Mouse (Mus musculus) neural tube, embryonic 14.5 days (tissue): ENCODE results near the gene Kctd6. TPM values are rescaled to one million over a fixed set of nuclear protein-coding genes. Genes with fewer than 3 reads are reported as not detected.

Source experiments
- ATAC-seq: fragments of 200-750 bp; cut with Nextera tagmentation; 2 replicates; pipeline ENCODE4 v1.8.0; 2017; ENCODE audit warnings: low read depth, mild to moderate bottlenecking, moderate TSS enrichment, moderate library complexity
- H3K27ac ChIP-seq: fragments of 300-500 bp; sonication (generic); 2 replicates; pipeline ENCODE4 v1.5.1; 2014; ENCODE audit warnings: low read depth, mild to moderate bottlenecking, control low read depth, low read length, moderate library complexity, mixed read lengths
- H3K27me3 ChIP-seq: fragments of 300-500 bp; sonication (generic); 2 replicates; pipeline ENCODE4 v1.6.1; 2014; ENCODE audit warnings: low read length; ENCODE audit not compliant: control insufficient read depth, insufficient read depth
- H3K36me3 ChIP-seq: fragments of 300-500 bp; sonication (generic); 2 replicates; pipeline ENCODE4 v1.6.1; 2014; ENCODE audit warnings: low read length, mixed read lengths; ENCODE audit not compliant: control insufficient read depth, insufficient read depth
- H3K4me1 ChIP-seq: fragments of 300-500 bp; sonication (generic); 2 replicates; pipeline ENCODE4 v1.6.1; 2014; ENCODE audit warnings: low read length; ENCODE audit not compliant: control insufficient read depth, insufficient read depth
- H3K4me2 ChIP-seq: fragments of 300-500 bp; sonication (generic); 2 replicates; pipeline ENCODE4 v1.6.1; 2014; ENCODE audit warnings: mild to moderate bottlenecking, low read depth, low read length, control low read depth
- H3K4me3 ChIP-seq: fragments of 300-500 bp; sonication (generic); 2 replicates; pipeline ENCODE4 v1.5.1; 2014; ENCODE audit warnings: low read depth, low read length, control low read depth, mixed read lengths
- H3K9ac ChIP-seq: fragments of 300-500 bp; sonication (generic); replicated peaks from 2 replicates; pipeline ENCODE4 v1.6.1; 2014; ENCODE audit warnings: low read depth, mild to moderate bottlenecking, control low read depth, low read length, mixed read lengths
- H3K9me3 ChIP-seq: fragments of 300-500 bp; sonication (generic); 2 replicates; pipeline ENCODE4 v1.6.1; 2016; ENCODE audit warnings: low read length; ENCODE audit not compliant: control insufficient read depth
- WGBS: fragments of 180-500 bp; shearing (Covaris S2); extraction: QIAGEN DNeasy Blood & Tissue Kit; methylation state at CpG from one replicate; pipeline ENCODE4 v1.1.7; 2014; 5-methylcytosine and 5-hydroxymethylcytosine counted together
- polyA plus RNA-seq: library from polyadenylated mRNA; unstranded; fragments of >200 nt; fragmentation: Nextera tagmentation; extraction: Ambion mirVana; gene quantifications from 2 replicates; pipeline ENCODE4 v1.2.1, GENCODE M21; 2014

Kctd6 gene
- polyA plus RNA-seq, 1 experiment from 2014 or later = 10.8 TPM

GRCm38 (mm10) chr14:8255076-8255729 is 41.3 kb downstream of the Kctd6 start:
- Histone ChIP-seq H3K9me3 (no peaks in the 10 kb centered on the region), H3K27ac (no peak overlapping the region), H3K4me2 (no peak overlapping the region), H3K4me3 (no peak overlapping the region), H3K4me1 (no peaks in the 10 kb centered on the region), H3K9ac (no peak overlapping the region), H3K36me3 (no peaks in the 10 kb centered on the region), H3K27me3 (no peaks in the 10 kb centered on the region)
- WGBS = 80% methylated on average over 7 of the region's 7 CpGs
- ATAC-seq = peak; percentile 33

- no peak overlapping the region for H3K4me3 ChIP-seq
- no peaks in the 10 kb centered on the region for H3K27me3 ChIP-seq
- no peak for ATAC-seq
- no peaks in the 10 kb centered on the region for H3K4me1 ChIP-seq
- H3K9me3 ChIP-seq = no peaks in the 10 kb centered on the region
- WGBS = 71% methylated on average over 6 of the region's 6 CpGs
- no peaks in the 10 kb centered on the region for H3K36me3 ChIP-seq
- H3K4me2 ChIP-seq = no peak overlapping the region
- no peak overlapping the region for H3K9ac ChIP-seq
- H3K27ac ChIP-seq = no peak overlapping the region
Measured at GRCm38 (mm10) chr14:8256072-8256471, 42.1 kb downstream of the Kctd6 start.

DNA sequence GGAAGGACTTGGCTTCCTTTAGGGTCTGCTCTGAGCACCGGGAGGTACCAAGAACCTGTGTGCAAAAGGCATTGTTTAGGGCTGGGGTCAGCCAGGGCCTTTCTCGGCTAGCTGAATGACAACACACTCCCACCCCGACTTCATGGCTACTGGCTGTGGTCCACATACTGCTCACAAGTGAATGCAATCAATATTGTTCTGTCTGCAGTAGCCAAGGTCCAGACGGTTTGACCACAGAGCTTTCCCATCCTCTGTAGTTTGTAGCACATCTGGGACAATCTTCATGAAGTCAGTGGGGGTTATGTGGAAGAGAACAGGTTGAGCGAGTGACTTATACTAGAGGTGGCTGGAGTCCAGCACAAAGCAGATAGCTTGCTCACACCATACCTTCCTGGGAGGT is 42.9 kb downstream of the Kctd6 start:
- Histone ChIP-seq H3K4me3 (no peak overlapping the region), H3K27me3 (no peaks in the 10 kb centered on the region), H3K36me3 (no peaks in the 10 kb centered on the region), H3K4me1 (no peaks in the 10 kb centered on the region), H3K27ac (no peak overlapping the region), H3K4me2 (no peak overlapping the region), H3K9me3 (no peaks in the 10 kb centered on the region), H3K9ac (no peak overlapping the region)
- no peak for ATAC-seq
- WGBS = 75% methylated on average over 5 of the region's 5 CpGs

DNA sequence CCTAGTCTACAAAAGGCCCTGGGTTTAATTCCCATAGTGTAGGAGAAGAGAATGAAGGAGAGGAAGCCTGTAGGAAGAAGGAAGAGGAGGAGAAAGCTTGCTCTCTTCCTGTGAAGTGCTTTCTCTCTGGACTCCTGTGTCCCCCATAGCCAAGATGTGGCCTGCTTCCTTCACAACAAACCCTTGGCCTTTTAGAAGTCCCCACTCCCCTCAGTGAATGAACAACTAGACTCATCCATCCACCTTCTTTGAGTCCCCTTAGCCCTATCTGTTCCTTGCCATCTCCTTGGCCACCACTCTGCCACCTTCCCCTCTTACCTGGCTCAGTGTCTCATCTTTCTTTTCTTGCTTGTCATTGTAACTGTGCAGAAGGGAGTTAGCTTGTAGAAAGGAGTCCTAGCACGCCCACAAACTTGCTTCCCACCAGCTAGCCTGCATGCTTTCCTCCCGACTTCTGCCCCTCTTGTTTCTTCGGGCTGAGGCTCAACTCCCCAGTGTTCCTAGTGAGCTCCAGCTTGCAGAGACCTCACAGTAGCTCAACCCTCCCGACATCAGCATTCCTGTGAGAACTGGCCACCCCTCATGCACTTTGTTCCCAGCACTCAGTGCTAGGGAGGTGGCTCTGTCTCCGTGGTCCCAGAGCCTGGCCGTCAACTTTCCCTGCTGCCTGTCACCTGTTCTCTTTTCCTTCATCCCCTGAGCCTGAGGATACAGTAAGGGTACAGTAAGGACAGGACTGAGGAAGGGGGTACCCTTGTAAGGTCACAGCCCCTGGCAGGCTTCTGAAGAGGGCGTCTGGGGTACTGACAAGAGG is 43.8 kb downstream of the Kctd6 start:
- Histone ChIP-seq H3K4me3 (no peak overlapping the region), H3K27me3 (no peaks in the 10 kb centered on the region), H3K36me3 (no peaks in the 10 kb centered on the region), H3K4me1 (no peaks in the 10 kb centered on the region), H3K9me3 (no peaks in the 10 kb centered on the region), H3K4me2 (no peak overlapping the region), H3K27ac (no peak overlapping the region), H3K9ac (no peak overlapping the region)
- no peak for ATAC-seq
- 54% methylated on average over 7 of the region's 7 CpGs for WGBS

- ATAC-seq = no peak; the same call in 1 of the 2 replicates
- Histone ChIP-seq H3K4me1 (no peaks in the 10 kb centered on the region), H3K27me3 (no peaks in the 10 kb centered on the region), H3K4me2 (no peak overlapping the region), H3K36me3 (no peaks in the 10 kb centered on the region), H3K9me3 (no peaks in the 10 kb centered on the region), H3K4me3 (no peak overlapping the region), H3K27ac (no peak overlapping the region), H3K9ac (no peak overlapping the region)
- 52% methylated on average over 3 of the region's 3 CpGs for WGBS
Measured at GRCm38 (mm10) chr14:8258335-8258627, 44.3 kb downstream of the Kctd6 start.

- no peak overlapping the region for H3K9ac ChIP-seq
- 80% methylated on average over 3 of the region's 3 CpGs for WGBS
- H3K27me3 ChIP-seq = no peaks in the 10 kb centered on the region
- H3K36me3 ChIP-seq = no peaks in the 10 kb centered on the region
- no peak for ATAC-seq
- no peaks in the 10 kb centered on the region for H3K9me3 ChIP-seq
- no peak overlapping the region for H3K4me3 ChIP-seq
- H3K4me2 ChIP-seq = no peak overlapping the region
- no peaks in the 10 kb centered on the region for H3K4me1 ChIP-seq
- no peak overlapping the region for H3K27ac ChIP-seq
Measured at GRCm38 (mm10) chr14:8258752-8259151, 44.8 kb downstream of the Kctd6 start.

- H3K36me3 ChIP-seq = no peaks in the 10 kb centered on the region
- H3K9ac ChIP-seq = no peak within 1 kb of the TSS
- no peak within 1 kb of the TSS for H3K27ac ChIP-seq
- no peaks in the 10 kb centered on the region for H3K9me3 ChIP-seq
- no peak within 1 kb of the TSS for H3K4me3 ChIP-seq
- no peak for ATAC-seq
- H3K4me2 ChIP-seq = no peak within 1 kb of the TSS
- 77% methylated on average over 3 of the region's 3 CpGs for WGBS
- H3K27me3 ChIP-seq = no peaks in the 10 kb centered on the region
- no peaks in the 10 kb centered on the region for H3K4me1 ChIP-seq
Measured at GRCm38 (mm10) chr14:8259166-8259565, 45.2 kb downstream of the Kctd6 start, which contains the start of gene Acox2. TSS of gene Acox2 (minus strand) at chr14:8259353.

- H3K4me3 ChIP-seq = no peak overlapping the region
- H3K9me3 ChIP-seq = no peaks in the 10 kb centered on the region
- no peaks in the 10 kb centered on the region for H3K27me3 ChIP-seq
- no peak for ATAC-seq
- no peak overlapping the region for H3K9ac ChIP-seq
- WGBS = 74% methylated on average over 5 of the region's 5 CpGs
- no peaks in the 10 kb centered on the region for H3K36me3 ChIP-seq
- H3K4me2 ChIP-seq = no peak overlapping the region
- H3K4me1 ChIP-seq = no peaks in the 10 kb centered on the region
- no peak overlapping the region for H3K27ac ChIP-seq
Measured at GRCm38 (mm10) chr14:8260214-8260613, 46.3 kb downstream of the Kctd6 start.

- H3K27ac ChIP-seq = no peak overlapping the region
- 59% methylated on average over 1 of the region's 1 CpGs for WGBS
- no peak for ATAC-seq
- H3K4me3 ChIP-seq = no peak overlapping the region
- no peaks in the 10 kb centered on the region for H3K36me3 ChIP-seq
- no peaks in the 10 kb centered on the region for H3K27me3 ChIP-seq
- no peaks in the 10 kb centered on the region for H3K4me1 ChIP-seq
- no peak overlapping the region for H3K9ac ChIP-seq
- no peaks in the 10 kb centered on the region for H3K9me3 ChIP-seq
- no peak overlapping the region for H3K4me2 ChIP-seq
Measured at GRCm38 (mm10) chr14:8262242-8262641, 48.3 kb downstream of the Kctd6 start.
